Mouse (Mus musculus): Measurements from ENCODE around the gene Atpaf2.

DNA sequence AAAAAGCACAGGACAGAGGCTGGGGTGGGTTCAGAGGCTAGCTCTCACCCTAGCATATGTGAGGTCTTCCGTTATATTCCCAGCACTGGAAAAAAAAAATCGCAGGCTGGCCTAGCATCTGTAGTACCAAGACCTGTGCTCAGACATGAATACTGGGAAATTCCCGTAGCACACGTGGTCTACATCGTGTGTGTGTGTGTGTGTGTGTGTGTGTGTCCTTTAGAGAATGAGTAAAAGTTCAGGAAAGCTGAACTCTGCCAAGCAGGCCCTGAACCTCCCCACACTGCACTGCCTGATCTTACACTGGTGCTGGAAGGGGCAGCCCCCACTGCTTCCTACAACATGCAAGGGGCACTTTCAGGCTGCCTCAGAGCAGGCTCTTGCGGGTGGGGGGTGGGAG lies 43.8 kb downstream of the Atpaf2 start:
- TF ChIP-seq CTCF (IDR thresholded peaks at IDR 0.05; ENCODE audit: control insufficient read depth, insufficient read depth, insufficient replicate concordance, low read depth, low read length) (no peak), POLR2A (IDR thresholded peaks at IDR 0.05; ENCODE audit: control insufficient read depth, low read depth, low read length) (no peak)

Measured in testis, adult 2 months (tissue).